Mouse (Mus musculus) intestine, postnatal 0 days (tissue): ENCODE data around the gene Ppip5k2. TPM values are rescaled to one million over a fixed set of nuclear protein-coding genes. Genes with fewer than 3 reads are reported as not detected.

Experiments used
- ATAC-seq: fragments of 200-750 bp; cut with Nextera tagmentation; 2 replicates; pipeline ENCODE4 v1.8.0; 2017; ENCODE audit warnings: mild to moderate bottlenecking, moderate TSS enrichment, moderate library complexity
- H3K27ac ChIP-seq: fragments of 300-500 bp; sonication (generic); 2 replicates; pipeline ENCODE4 v1.5.1; 2014; ENCODE audit warnings: mild to moderate bottlenecking, low read depth, low read length, moderate library complexity
- H3K27me3 ChIP-seq: fragments of 300-500 bp; sonication (generic); replicated peaks from 2 replicates; pipeline ENCODE4 v1.6.1; 2014; ENCODE audit warnings: low read length, mixed read lengths; ENCODE audit not compliant: control insufficient read depth, insufficient read depth
- H3K36me3 ChIP-seq: fragments of 300-500 bp; sonication (generic); 2 replicates; pipeline ENCODE4 v1.6.1; 2014; ENCODE audit warnings: mild to moderate bottlenecking, moderate library complexity; ENCODE audit not compliant: control insufficient read depth, insufficient read depth
- H3K4me1 ChIP-seq: fragments of 300-500 bp; sonication (generic); replicated peaks from 2 replicates; pipeline ENCODE4 v1.6.1; 2014; ENCODE audit warnings: antibody characterized with exemption, low read length, mixed read lengths; ENCODE audit not compliant: control insufficient read depth, insufficient read depth
- H3K4me2 ChIP-seq: fragments of 300-500 bp; sonication (generic); replicated peaks from 2 replicates; pipeline ENCODE4 v1.6.1; 2014; ENCODE audit warnings: low read depth, mild to moderate bottlenecking, moderate library complexity
- H3K4me3 ChIP-seq: fragments of 300-500 bp; sonication (generic); 2 replicates; pipeline ENCODE4 v1.5.1; 2014; ENCODE audit warnings: low read depth, low read length
- H3K9ac ChIP-seq: fragments of 300-500 bp; sonication (generic); 2 replicates; pipeline ENCODE4 v1.6.1; 2014; ENCODE audit warnings: mild to moderate bottlenecking, low read depth, low read length
- H3K9me3 ChIP-seq: fragments of 300-500 bp; sonication (generic); 2 replicates; pipeline ENCODE4 v1.6.1; 2016; ENCODE audit warnings: mixed run types; ENCODE audit not compliant: control insufficient read depth
- CTCF ChIP-seq: sonication (generic); IDR thresholded peaks from 2 replicates; pipeline ENCODE4 v1.5.1; 2016; ENCODE audit warnings: low read depth, mild to moderate bottlenecking, control low read depth, antibody characterized with exemption, moderate library complexity
- WGBS: fragments of 180-500 bp; shearing (Covaris S2); extraction: QIAGEN DNeasy Blood & Tissue Kit; methylation state at CpG from one replicate; pipeline ENCODE4 v1.1.7; 2014; 5-methylcytosine and 5-hydroxymethylcytosine counted together
- polyA plus RNA-seq: library from polyadenylated mRNA; unstranded; fragments of >200 nt; fragmentation: Nextera tagmentation; extraction: Ambion mirVana; gene quantifications from 2 replicates; pipeline ENCODE4 v1.2.1, GENCODE M21; 2015

Ppip5k2 gene
- polyA plus RNA-seq, 1 experiment from 2014 or later = 19.7 TPM

- Histone ChIP-seq H3K9me3 (no peaks in the 10 kb centered on the region), H3K4me2 (no peak overlapping the region), H3K9ac (no peak overlapping the region), H3K36me3 (no peaks in the 10 kb centered on the region), H3K4me3 (no peak overlapping the region), H3K27me3 (no peaks in the 10 kb centered on the region), H3K27ac (no peak overlapping the region), H3K4me1 (no peaks in the 10 kb centered on the region)
- TF ChIP-seq CTCF = no peak
- 79% methylated on average over 4 of the region's 4 CpGs for WGBS
- no peak for ATAC-seq
Measured at GRCm38 (mm10) chr1:97676526-97677177, 93.6 kb downstream of the Ppip5k2 start.

- H3K36me3 ChIP-seq = no peaks in the 10 kb centered on the region
- no peak overlapping the region for H3K9ac ChIP-seq
- WGBS = 61% methylated on average over 2 of the region's 2 CpGs
- H3K4me3 ChIP-seq = no peak overlapping the region
- H3K27me3 ChIP-seq = no peaks in the 10 kb centered on the region
- H3K4me2 ChIP-seq = no peak overlapping the region
- no peak overlapping the region for H3K27ac ChIP-seq
- no peak for ATAC-seq
- H3K9me3 ChIP-seq = no peaks in the 10 kb centered on the region
- H3K4me1 ChIP-seq = no peaks in the 10 kb centered on the region
- TF ChIP-seq CTCF = no peak
Measured at GRCm38 (mm10) chr1:97676115-97676514, 94.1 kb downstream of the Ppip5k2 start.

GRCm38 (mm10) chr1:97672849-97673248, 97.4 kb downstream of the Ppip5k2 start:
- no peak overlapping the region for H3K4me2 ChIP-seq
- H3K4me1 ChIP-seq = no peaks in the 10 kb centered on the region
- no peak overlapping the region for H3K4me3 ChIP-seq
- ATAC-seq = peak; percentile 63; the same call in 1 of the 2 replicates
- H3K9ac ChIP-seq = no peak overlapping the region
- no peak for TF ChIP-seq CTCF
- no peaks in the 10 kb centered on the region for H3K36me3 ChIP-seq
- WGBS = 17% methylated on average over 2 of the region's 2 CpGs
- no peak overlapping the region for H3K27ac ChIP-seq
- no peaks in the 10 kb centered on the region for H3K27me3 ChIP-seq
- no peaks in the 10 kb centered on the region for H3K9me3 ChIP-seq

- no peak overlapping the region for H3K9ac ChIP-seq
- ATAC-seq = no peak
- H3K4me3 ChIP-seq = no peak overlapping the region
- no peak for TF ChIP-seq CTCF
- H3K4me2 ChIP-seq = no peak overlapping the region
- H3K9me3 ChIP-seq = no peaks in the 10 kb centered on the region
- H3K27ac ChIP-seq = no peak overlapping the region
- WGBS = 97% methylated on average over 1 of the region's 1 CpGs
- no peaks in the 10 kb centered on the region for H3K4me1 ChIP-seq
- H3K27me3 ChIP-seq = no peaks in the 10 kb centered on the region
- H3K36me3 ChIP-seq = no peaks in the 10 kb centered on the region
Measured at GRCm38 (mm10) chr1:97667288-97667687, 102.9 kb downstream of the Ppip5k2 start.

GRCm38 (mm10) chr1:97662324-97662723, 107.9 kb downstream of the Ppip5k2 start:
- Histone ChIP-seq H3K4me2 (peak overlapping the region; percentile 87), H3K4me3 (peak overlapping the region; percentile 82), H3K27me3 (no peaks in the 10 kb centered on the region), H3K36me3 (no peaks in the 10 kb centered on the region), H3K9ac (peak overlapping the region; percentile 74), H3K9me3 (no peaks in the 10 kb centered on the region), H3K27ac (peak overlapping the region; percentile 91), H3K4me1 (no peaks in the 10 kb centered on the region)
- 17% methylated on average over 7 of the region's 7 CpGs for WGBS
- ATAC-seq = 0 out of 2 replicates have a peak, but pooled peaks have one; percentile 27
- no peak for TF ChIP-seq CTCF

GRCm38 (mm10) chr1:97661406-97662241, 108.6 kb downstream of the Ppip5k2 start, which contains the start of gene D1Ertd622e:
Gene D1Ertd622e (minus strand): TSS chr1:97662074.
- H3K27ac ChIP-seq = peak within 1 kb of the TSS; percentile 91
- no peak for TF ChIP-seq CTCF
- WGBS = 0% methylated on average over 61 of the region's 106 CpGs
- peak within 1 kb of the TSS; percentile 74 for H3K9ac ChIP-seq
- H3K27me3 ChIP-seq = no peaks in the 10 kb centered on the region
- H3K36me3 ChIP-seq = no peaks in the 10 kb centered on the region
- H3K4me1 ChIP-seq = no peaks in the 10 kb centered on the region
- ATAC-seq = peak; percentile 94
- peak within 1 kb of the TSS; percentile 82 for H3K4me3 ChIP-seq
- H3K4me2 ChIP-seq = peak within 1 kb of the TSS; percentile 87
- no peaks in the 10 kb centered on the region for H3K9me3 ChIP-seq
